Mouse (Mus musculus) heart, embryonic 14.5 days (tissue): ENCODE data around the gene Gm28041. TPM values are rescaled to one million over a fixed set of nuclear protein-coding genes. Genes with fewer than 3 reads are reported as not detected.
"Not testable (repeated sequence)": the region's sequence is repeated elsewhere in the genome, so short reads cannot be mapped to it uniquely, and the experiment has no call there.

ENCODE experiments used
- ATAC-seq: fragments of 200-750 bp; cut with Nextera tagmentation; 2 replicates; pipeline ENCODE4 v1.8.0; 2017; ENCODE audit warnings: low read depth, moderate TSS enrichment; ENCODE audit not compliant: insufficient number of reproducible peaks, insufficient read depth, low FRiP score
- H3K27ac ChIP-seq, 2 experiments: fragments of 200-500 bp in 1 of 2; fragments of 300-500 bp in 1 of 2; sonication (generic) in 1 of 2; replicated peaks in 1 of 2; 2 replicates each; pipeline ENCODE4 v1.5.1; 2012 to 2014; ENCODE audit warnings: low read depth in 2 of 2, low read length in 2 of 2, control low read depth in 1 of 2, mild to moderate bottlenecking in 1 of 2, mixed read lengths in 1 of 2; ENCODE audit not compliant: control insufficient read depth in 1 of 2, insufficient read depth in 1 of 2
- H3K27me3 ChIP-seq: fragments of 300-500 bp; sonication (generic); 2 replicates; pipeline ENCODE4 v1.6.1; 2014; ENCODE audit warnings: mild to moderate bottlenecking, low read length, control low read depth; ENCODE audit not compliant: control insufficient read depth, insufficient read depth
- H3K36me3 ChIP-seq: fragments of 300-500 bp; sonication (generic); 2 replicates; pipeline ENCODE4 v1.6.1; 2014; ENCODE audit warnings: mild to moderate bottlenecking, control low read depth, low read length, mixed read lengths; ENCODE audit not compliant: control insufficient read depth, insufficient read depth
- H3K4me1 ChIP-seq, 2 experiments: fragments of 200-500 bp in 1 of 2; fragments of 300-500 bp in 1 of 2; sonication (generic) in 1 of 2; 2 replicates each; pipeline ENCODE4 v1.6.1; 2012 to 2014; ENCODE audit warnings: low read length in 2 of 2, control low read depth in 1 of 2, mixed read lengths in 1 of 2; ENCODE audit not compliant: control insufficient read depth in 2 of 2, insufficient read depth in 2 of 2
- H3K4me2 ChIP-seq: fragments of 300-500 bp; sonication (generic); 2 replicates; pipeline ENCODE4 v1.6.1; 2014; ENCODE audit warnings: mild to moderate bottlenecking, low read length
- H3K4me3 ChIP-seq, 2 experiments: fragments of 200-500 bp in 1 of 2; fragments of 300-500 bp in 1 of 2; sonication (generic) in 1 of 2; 2 replicates each; pipeline ENCODE4 v1.5.1; 2012 to 2014; ENCODE audit warnings: low read length in 2 of 2, mild to moderate bottlenecking in 2 of 2, control low read depth in 1 of 2, low read depth in 1 of 2, moderate library complexity in 1 of 2; ENCODE audit not compliant: control insufficient read depth in 1 of 2, insufficient read depth in 1 of 2
- H3K9ac ChIP-seq: fragments of 300-500 bp; sonication (generic); 2 replicates; pipeline ENCODE4 v1.6.1; 2014; ENCODE audit warnings: mild to moderate bottlenecking, low read length
- H3K9me3 ChIP-seq: fragments of 300-500 bp; sonication (generic); 2 replicates; pipeline ENCODE4 v1.6.1; 2016; ENCODE audit warnings: low read length, control low read depth; ENCODE audit not compliant: control insufficient read depth
- WGBS: fragments of 180-500 bp; shearing (Covaris S2); extraction: QIAGEN DNeasy Blood & Tissue Kit; methylation state at CpG from one replicate; pipeline ENCODE4 v1.1.7; 2014; 5-methylcytosine and 5-hydroxymethylcytosine counted together
- polyA plus RNA-seq: library from polyadenylated mRNA; unstranded; fragments of >200 nt; fragmentation: Nextera tagmentation; extraction: Ambion mirVana; gene quantifications from 2 replicates; pipeline ENCODE4 v1.2.1, GENCODE M21; 2014

Gene Gm28041
- polyA plus RNA-seq, 1 experiment from 2014 or later, result 0.73 TPM

GRCm38 (mm10) chr13:67399183-67399903 is 23.8 kb upstream of the Gm28041 start, which contains the start of gene Zfp429:
TSS of gene Zfp429 (minus strand) at chr13:67399819.
- Histone ChIP-seq H3K27ac (peak within 1 kb of the TSS in 1 of 2 experiments; percentile 57; a peak in 1 of 4 replicates), H3K9ac (peak within 1 kb of the TSS; percentile 72), H3K4me2 (peak within 1 kb of the TSS; percentile 62), H3K4me3 (peak within 1 kb of the TSS; percentile 70)
- H3K9me3 ChIP-seq, H3K27me3 ChIP-seq, H3K4me1 ChIP-seq, H3K36me3 ChIP-seq: not testable (repeated sequence)
- 3% methylated on average over 14 of the region's 16 CpGs for WGBS
- peak; percentile 88 for ATAC-seq

GRCm38 (mm10) chr13:67376255-67376654 is 722 bp upstream of the Gm28041 start:
- not testable (repeated sequence) for H3K36me3 ChIP-seq, H3K4me1 ChIP-seq, H3K27ac ChIP-seq, H3K27me3 ChIP-seq, H3K9me3 ChIP-seq, H3K4me2 ChIP-seq, ATAC-seq, H3K4me3 ChIP-seq, H3K9ac ChIP-seq
- 89% methylated on average over 3 of the region's 3 CpGs for WGBS

GRCm38 (mm10) chr13:67360131-67360744 is 15.3 kb downstream of the Gm28041 start, which contains the start of the genes Gm28044 and Zfp953:
TSS of gene Gm28044 (minus strand) at chr13:67360536.
TSS of gene Zfp953 (minus strand) at chr13:67360605.
- Histone ChIP-seq H3K27me3 (no peaks in the 10 kb centered on the region), H3K4me3 (peak within 1 kb of the TSS; percentile 71 to 87)

GRCm38 (mm10) chr13:67351854-67352253 is 23.7 kb downstream of the Gm28041 start:
- no peak overlapping the region for H3K4me3 ChIP-seq
- H3K4me1 ChIP-seq, result no peaks in the 10 kb centered on the region
- H3K27ac ChIP-seq, result no peak overlapping the region
- no peaks in the 10 kb centered on the region for H3K27me3 ChIP-seq
- no peaks in the 10 kb centered on the region for H3K36me3 ChIP-seq
- H3K4me2 ChIP-seq, result no peak overlapping the region
- no peak for ATAC-seq
- H3K9ac ChIP-seq, result no peak overlapping the region
- no peaks in the 10 kb centered on the region for H3K9me3 ChIP-seq

More at GRCm38 (mm10) chr13:67360131-67360744, 15.3 kb downstream of the Gm28041 start, which contains the start of the genes Gm28044 and Zfp953:
- peak within 1 kb of the TSS; percentile 71 for H3K4me2 ChIP-seq
- WGBS, result under 1% methylated on average over 15 of the region's 15 CpGs
- H3K9ac ChIP-seq, result peak within 1 kb of the TSS; percentile 80
- peaks cover 0 to 6% of the 10 kb centered on the region in 2 experiments; a peak in 1 of 4 replicates for H3K4me1 ChIP-seq
- no peaks in the 10 kb centered on the region for H3K9me3 ChIP-seq
- ATAC-seq, result peak; percentile 83
- H3K27ac ChIP-seq, result peak within 1 kb of the TSS; percentile 63 to 67
- no peaks in the 10 kb centered on the region for H3K36me3 ChIP-seq

GRCm38 (mm10) chr13:67343422-67343821 is 32.1 kb downstream of the Gm28041 start:
- H3K4me2 ChIP-seq, result no peak overlapping the region
- no peak overlapping the region for H3K27ac ChIP-seq
- ATAC-seq, result no peak
- no peaks in the 10 kb centered on the region for H3K4me1 ChIP-seq
- H3K9ac ChIP-seq, result no peak overlapping the region
- 77% methylated on average over 2 of the region's 2 CpGs for WGBS
- H3K4me3 ChIP-seq, result no peak overlapping the region
- H3K27me3 ChIP-seq, result no peaks in the 10 kb centered on the region
- H3K36me3 ChIP-seq, result peaks cover 33% of the 10 kb centered on the region
- no peaks in the 10 kb centered on the region for H3K9me3 ChIP-seq

- H3K9ac ChIP-seq, result peak overlapping the region; percentile 75
- peak overlapping the region; percentile 68 for H3K4me2 ChIP-seq
- H3K27me3 ChIP-seq, result no peaks in the 10 kb centered on the region
- peak overlapping the region; percentile 58 to 59 for H3K4me3 ChIP-seq
- H3K4me1 ChIP-seq, result 0 out of 4 replicates have a peak, but pooled peaks cover 0 to 8% of the 10 kb centered on the region in 2 experiments
- no peaks in the 10 kb centered on the region for H3K36me3 ChIP-seq
- ATAC-seq, result no peak
- peak overlapping the region in 1 of 2 experiments; percentile 66; a peak in 1 of 4 replicates for H3K27ac ChIP-seq
- no peaks in the 10 kb centered on the region for H3K9me3 ChIP-seq
- 71% methylated on average over 1 of the region's 1 CpGs for WGBS
Measured at GRCm38 (mm10) chr13:67332877-67333276, 42.7 kb downstream of the Gm28041 start.

GRCm38 (mm10) chr13:67332019-67332724 is 43.4 kb downstream of the Gm28041 start, which contains the start of gene Zfp595:
TSS of gene Zfp595 (minus strand) at chr13:67332570.
- ATAC-seq, result peak; percentile 84
- Histone ChIP-seq H3K4me2 (peak within 1 kb of the TSS; percentile 68), H3K27ac (peak within 1 kb of the TSS; percentile 54 to 66; a peak in 3 of 4 replicates), H3K4me3 (peak within 1 kb of the TSS; percentile 58 to 59), H3K9me3 (no peaks in the 10 kb centered on the region), H3K27me3 (no peaks in the 10 kb centered on the region), H3K9ac (peak within 1 kb of the TSS; percentile 75), H3K4me1 (0 out of 4 replicates have a peak, but pooled peaks cover 0 to 8% of the 10 kb centered on the region in 2 experiments), H3K36me3 (no peaks in the 10 kb centered on the region)
- 14% methylated on average over 17 of the region's 17 CpGs for WGBS
